Mouse (Mus musculus) hindbrain, embryonic 13.5 days (tissue): ENCODE results near the gene Slc7a4. TPM values are rescaled to one million over a fixed set of nuclear protein-coding genes. Genes with fewer than 3 reads are reported as not detected.

ENCODE experiments used
- ATAC-seq: fragments of 200-750 bp; cut with Nextera tagmentation; 2 replicates; pipeline ENCODE4 v1.8.0; 2017; ENCODE audit warnings: moderate TSS enrichment; ENCODE audit not compliant: low FRiP score
- H3K27ac ChIP-seq: fragments of 300-500 bp; sonication (generic); 2 replicates; pipeline ENCODE4 v1.5.1; 2015; ENCODE audit warnings: inconsistent platforms, mild to moderate bottlenecking, moderate library complexity
- H3K27me3 ChIP-seq: fragments of 300-500 bp; sonication (generic); 2 replicates; pipeline ENCODE4 v1.6.1; 2015; ENCODE audit warnings: mild to moderate bottlenecking, inconsistent platforms
- H3K36me3 ChIP-seq: fragments of 300-500 bp; sonication (generic); 2 replicates; pipeline ENCODE4 v1.6.1; 2015; ENCODE audit warnings: mild to moderate bottlenecking, inconsistent platforms
- H3K4me1 ChIP-seq: fragments of 300-500 bp; sonication (generic); replicated peaks from 2 replicates; pipeline ENCODE4 v1.6.1; 2015; ENCODE audit warnings: inconsistent platforms
- H3K4me2 ChIP-seq: fragments of 300-500 bp; sonication (generic); 2 replicates; pipeline ENCODE4 v1.6.1; 2015; ENCODE audit warnings: inconsistent platforms, mild to moderate bottlenecking, moderate library complexity
- H3K4me3 ChIP-seq: fragments of 300-500 bp; sonication (generic); 2 replicates; pipeline ENCODE4 v1.5.1; 2015; ENCODE audit warnings: mild to moderate bottlenecking, inconsistent platforms
- H3K9ac ChIP-seq: fragments of 300-500 bp; sonication (generic); 2 replicates; pipeline ENCODE4 v1.6.1; 2015; ENCODE audit warnings: mild to moderate bottlenecking, inconsistent platforms
- H3K9me3 ChIP-seq: fragments of 300-500 bp; sonication (generic); 2 replicates; pipeline ENCODE4 v1.6.1; 2016; ENCODE audit warnings: inconsistent platforms
- WGBS: fragments of 180-500 bp; shearing (Covaris S2); methylation state at CpG from one replicate; pipeline ENCODE4 v1.1.7; 2015; 5-methylcytosine and 5-hydroxymethylcytosine counted together
- polyA plus RNA-seq: library from polyadenylated mRNA; unstranded; fragments of >200 nt; fragmentation: Nextera tagmentation; extraction: Ambion mirVana; gene quantifications from 2 replicates; pipeline ENCODE4 v1.2.1, GENCODE M21; 2015

Gene Slc7a4
- polyA plus RNA-seq, 1 experiment from 2014 or later = 21.0 TPM

DNA sequence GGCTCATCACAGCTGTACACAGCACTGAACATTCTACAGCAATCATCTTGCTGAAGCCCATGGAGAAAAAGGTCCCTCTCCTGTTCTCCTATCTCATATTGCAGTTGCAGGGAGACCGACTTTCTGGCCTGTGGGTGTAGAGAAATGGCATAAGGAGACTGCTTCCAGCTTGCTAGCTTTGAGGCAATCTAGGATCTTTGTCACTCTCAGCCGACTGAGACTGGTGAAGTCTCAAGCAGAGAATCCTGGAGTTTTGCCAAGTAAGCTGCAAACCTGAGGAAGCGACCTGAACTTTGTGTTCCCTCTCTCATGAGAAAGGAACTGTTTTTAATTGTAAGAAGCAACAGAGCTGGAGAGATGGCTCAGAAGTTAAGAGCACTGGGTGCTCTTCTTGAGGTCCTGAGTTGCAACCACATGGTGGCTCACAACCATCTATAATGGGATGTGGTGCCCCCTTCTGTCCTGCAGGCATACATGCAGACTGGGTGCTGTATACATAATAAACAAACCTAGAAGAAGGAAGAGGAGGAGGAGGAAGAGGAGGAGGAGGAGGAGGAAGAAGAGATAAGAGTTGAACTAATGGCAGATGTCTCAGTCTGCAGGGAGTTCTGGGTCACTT is 18.0 kb upstream of the Slc7a4 start:
- Histone ChIP-seq H3K36me3 (no peaks in the 10 kb centered on the region), H3K27ac (no peak overlapping the region), H3K9ac (no peak overlapping the region), H3K4me1 (no peaks in the 10 kb centered on the region), H3K27me3 (no peaks in the 10 kb centered on the region), H3K9me3 (no peaks in the 10 kb centered on the region), H3K4me3 (no peak overlapping the region), H3K4me2 (no peak overlapping the region)
- WGBS = 68% methylated on average over 3 of the region's 3 CpGs
- ATAC-seq = no peak

DNA sequence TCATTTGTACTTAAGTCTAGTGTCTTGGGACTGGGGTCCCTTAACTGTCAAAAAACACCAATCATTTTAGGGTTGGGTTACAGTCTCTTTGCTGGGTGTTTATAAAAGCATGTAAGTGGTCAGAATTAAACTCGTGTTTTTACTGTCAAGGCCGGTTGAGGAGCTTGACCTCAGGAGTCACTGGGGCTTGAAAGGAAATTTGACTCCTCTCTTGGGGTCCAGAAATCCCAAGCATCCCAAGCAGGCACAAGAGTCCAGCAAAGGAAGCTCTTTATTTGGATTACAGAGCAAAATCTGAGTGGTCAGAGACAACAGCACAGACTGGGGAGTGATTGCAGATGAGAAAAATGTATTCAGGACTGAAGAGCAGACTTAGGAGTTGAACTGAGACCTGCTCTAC is 7.7 kb upstream of the Slc7a4 start:
- no peak for ATAC-seq
- 55% methylated on average over 2 of the region's 2 CpGs for WGBS
- no peaks in the 10 kb centered on the region for H3K4me1 ChIP-seq

DNA sequence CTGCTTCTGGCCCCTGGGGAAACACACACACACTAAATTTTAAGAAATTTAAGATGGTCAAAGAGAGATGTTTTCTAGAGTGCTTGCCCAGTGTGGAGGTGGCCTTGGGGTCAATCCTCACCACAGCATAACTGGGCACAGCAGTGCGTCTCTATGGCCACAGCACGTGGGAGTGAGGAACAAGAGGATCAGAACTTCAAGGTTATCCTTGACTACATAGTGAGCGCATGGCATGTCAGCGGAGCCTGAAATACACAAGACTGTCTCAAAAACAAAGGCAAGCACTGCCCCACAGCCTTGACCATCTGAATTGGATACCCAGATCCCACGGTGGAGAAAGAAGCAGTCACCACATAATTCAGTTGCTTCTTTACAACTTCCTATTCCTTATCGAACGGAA is 1.5 kb upstream of the Slc7a4 start:
- no peaks in the 10 kb centered on the region for H3K4me1 ChIP-seq
- 0 out of 2 replicates have a peak, but pooled peaks cover 5% of the 10 kb centered on the region for H3K9me3 ChIP-seq
- no peak for ATAC-seq
- H3K9ac ChIP-seq = no peak overlapping the region
- H3K27ac ChIP-seq = no peak overlapping the region
- H3K4me3 ChIP-seq = no peak overlapping the region
- H3K4me2 ChIP-seq = no peak overlapping the region
- no peaks in the 10 kb centered on the region for H3K36me3 ChIP-seq
- H3K27me3 ChIP-seq = no peaks in the 10 kb centered on the region
- 85% methylated on average over 7 of the region's 7 CpGs for WGBS

More for the DNA sequence above, 7.7 kb upstream of the Slc7a4 start:
- Histone ChIP-seq H3K36me3 (no peaks in the 10 kb centered on the region), H3K27ac (no peak overlapping the region), H3K4me3 (no peak overlapping the region), H3K9ac (no peak overlapping the region), H3K27me3 (no peaks in the 10 kb centered on the region), H3K9me3 (0 out of 2 replicates have a peak, but pooled peaks cover 5% of the 10 kb centered on the region), H3K4me2 (no peak overlapping the region)

DNA sequence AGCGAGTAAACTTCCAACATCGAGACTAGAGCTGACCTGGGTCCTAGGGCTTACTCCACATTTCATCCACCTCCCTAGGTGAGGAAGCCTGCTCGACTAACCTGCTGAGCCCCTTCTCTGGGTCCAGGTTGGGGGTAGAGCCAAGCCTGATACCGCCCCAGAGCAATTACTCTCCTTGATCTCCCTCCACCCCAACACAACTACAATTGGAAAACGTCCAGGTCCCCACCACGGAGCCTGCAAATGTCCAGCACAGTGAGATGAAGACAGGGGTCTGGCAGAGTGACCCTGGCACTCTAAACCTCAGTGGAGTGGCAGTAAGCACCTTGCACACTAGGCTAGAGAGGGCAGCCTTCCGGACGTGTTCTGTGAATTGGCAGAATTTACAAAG is 6.2 kb downstream of the Slc7a4 start:
- Histone ChIP-seq H3K9me3 (no peaks in the 10 kb centered on the region), H3K36me3 (no peaks in the 10 kb centered on the region), H3K4me3 (peak overlapping the region; percentile 53), H3K9ac (peak overlapping the region; percentile 74), H3K4me1 (peaks cover 20% of the 10 kb centered on the region), H3K27me3 (peaks cover 54% of the 10 kb centered on the region), H3K4me2 (peak overlapping the region; percentile 75), H3K27ac (peak overlapping the region; percentile 72; the same call in 1 of the 2 replicates)
- WGBS = 17% methylated on average over 8 of the region's 8 CpGs
- ATAC-seq = no peak

DNA sequence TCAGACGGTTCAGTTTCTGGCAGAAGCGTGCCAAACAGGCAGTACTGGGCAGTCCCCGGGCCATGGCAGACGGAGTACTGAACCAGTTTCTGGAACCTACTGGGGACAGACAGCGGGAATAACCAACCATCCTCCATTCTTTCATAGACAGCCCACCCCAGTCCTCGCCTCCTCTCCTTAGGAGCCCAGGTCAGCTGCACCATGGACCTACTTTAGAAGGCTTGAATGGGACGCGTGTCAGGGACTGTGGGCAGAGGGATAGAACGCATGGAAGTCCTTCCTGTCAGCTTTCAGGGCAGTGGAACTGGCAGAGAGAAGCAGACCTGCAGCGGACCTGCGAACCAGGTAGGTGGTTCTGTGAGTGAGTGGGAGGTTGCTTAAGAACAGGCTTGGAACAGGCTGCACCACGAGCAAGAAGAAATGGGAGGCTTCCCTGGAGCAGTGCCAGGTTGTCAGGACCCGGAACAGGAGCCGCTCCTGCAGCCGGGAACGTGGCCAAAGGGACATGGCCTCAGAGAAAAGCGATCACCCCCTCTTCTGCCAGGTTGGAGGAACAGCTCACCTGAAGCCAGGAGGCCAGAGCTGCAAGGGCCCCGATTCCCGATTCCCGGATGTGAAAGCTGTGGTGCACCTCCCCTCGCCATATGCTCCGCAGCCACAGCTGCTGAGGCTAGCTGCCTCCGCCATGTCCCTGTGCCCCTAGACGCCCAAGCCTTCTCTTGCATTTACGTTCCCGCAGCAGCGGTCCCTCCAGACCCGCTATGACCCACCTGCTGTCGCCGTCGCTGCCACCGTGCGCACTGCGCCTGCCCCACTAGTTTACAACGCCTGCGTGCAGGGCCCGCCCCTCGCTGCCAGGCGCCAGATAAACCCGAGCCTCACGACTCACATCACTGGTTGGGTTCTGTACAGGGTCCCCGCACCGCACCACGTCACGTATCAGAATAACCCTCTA is 6.9 kb downstream of the Slc7a4 start:
- 16% methylated on average over 43 of the region's 45 CpGs for WGBS
- H3K36me3 ChIP-seq = no peaks in the 10 kb centered on the region
- H3K4me1 ChIP-seq = peaks cover 20% of the 10 kb centered on the region
- ATAC-seq = peak; percentile 83
- peak overlapping the region; percentile 53 for H3K4me3 ChIP-seq
- H3K27ac ChIP-seq = peak overlapping the region; percentile 72
- H3K4me2 ChIP-seq = peak overlapping the region; percentile 75
- peaks cover 54% of the 10 kb centered on the region for H3K27me3 ChIP-seq
- H3K9ac ChIP-seq = peak overlapping the region; percentile 74
- H3K9me3 ChIP-seq = no peaks in the 10 kb centered on the region

DNA sequence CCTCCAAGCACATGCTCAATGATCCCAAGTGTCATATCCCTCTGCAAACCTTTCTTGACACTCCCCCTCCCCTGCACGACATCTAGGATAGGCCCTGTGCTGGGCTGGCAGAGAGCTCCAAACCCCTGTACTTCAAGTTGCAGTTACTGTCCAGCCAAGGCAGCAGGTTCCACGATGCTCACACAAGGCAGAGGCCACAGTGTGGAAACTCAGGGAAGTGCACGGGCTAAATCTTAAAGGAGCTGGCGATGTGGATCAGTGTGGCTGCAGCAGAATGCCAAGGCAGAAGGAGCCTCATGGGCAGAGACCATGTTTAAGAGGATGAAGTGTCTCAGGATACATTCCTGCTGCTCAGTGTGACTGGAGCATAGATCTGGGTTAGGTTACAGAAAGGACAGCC is 16.8 kb downstream of the Slc7a4 start:
- Histone ChIP-seq H3K9ac (no peak overlapping the region), H3K36me3 (no peaks in the 10 kb centered on the region)
- 38% methylated on average over 4 of the region's 4 CpGs for WGBS

DNA sequence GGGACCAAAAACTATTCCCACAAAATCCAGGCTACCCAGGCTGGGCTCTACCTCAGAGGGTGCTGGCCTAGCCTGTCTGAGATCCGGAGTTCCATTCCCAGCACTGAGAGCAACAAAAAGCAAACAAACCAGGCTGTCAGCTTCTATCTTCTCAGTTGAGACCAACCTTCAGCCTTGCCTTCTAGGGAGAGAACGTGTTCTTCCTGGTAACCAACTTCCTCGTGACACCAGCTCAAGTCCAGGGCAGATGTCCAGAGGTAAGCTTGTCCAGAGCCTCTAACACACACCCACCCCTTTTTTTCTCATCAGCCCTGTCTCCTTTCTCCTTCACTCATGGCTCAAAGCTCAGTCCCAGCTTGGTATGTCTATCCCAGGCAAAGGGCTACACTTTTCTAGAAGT is 18.2 kb downstream of the Slc7a4 start:
- no peaks in the 10 kb centered on the region for H3K9me3 ChIP-seq
- no peak overlapping the region for H3K27ac ChIP-seq
- no peaks in the 10 kb centered on the region for H3K36me3 ChIP-seq
- no peak overlapping the region for H3K4me2 ChIP-seq
- ATAC-seq = no peak
- H3K4me1 ChIP-seq = peaks cover 18% of the 10 kb centered on the region
- WGBS = 69% methylated on average over 3 of the region's 3 CpGs
- no peak overlapping the region for H3K4me3 ChIP-seq
- no peak overlapping the region for H3K9ac ChIP-seq
- peaks cover 28% of the 10 kb centered on the region for H3K27me3 ChIP-seq

More for the DNA sequence above, 16.8 kb downstream of the Slc7a4 start:
- H3K4me1 ChIP-seq = peaks cover 13% of the 10 kb centered on the region
- peaks cover 22% of the 10 kb centered on the region for H3K27me3 ChIP-seq
- H3K4me3 ChIP-seq = no peak overlapping the region
- no peak overlapping the region for H3K27ac ChIP-seq
- H3K4me2 ChIP-seq = no peak overlapping the region
- ATAC-seq = no peak
- H3K9me3 ChIP-seq = no peaks in the 10 kb centered on the region

DNA sequence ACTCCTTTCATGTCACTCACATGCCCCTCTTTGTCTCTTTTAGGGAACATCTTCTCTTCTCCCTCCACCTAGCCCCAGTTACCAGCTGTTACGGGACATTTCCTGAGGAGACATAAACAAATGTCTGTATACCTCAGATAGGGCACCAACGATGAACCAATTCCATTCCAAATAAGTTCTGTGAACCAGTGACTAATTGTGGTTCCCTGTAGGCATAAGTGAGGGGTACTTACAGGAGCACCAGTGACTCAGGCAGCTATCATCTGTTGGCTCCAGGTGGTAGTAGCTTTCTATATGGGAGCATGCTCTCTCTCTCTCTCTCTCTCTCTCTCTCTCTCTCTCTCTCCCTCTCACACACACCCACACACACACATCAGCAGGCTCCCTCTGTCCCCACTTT is 18.8 kb downstream of the Slc7a4 start:
- no peak for ATAC-seq
- Histone ChIP-seq H3K4me2 (no peak overlapping the region), H3K9me3 (no peaks in the 10 kb centered on the region), H3K9ac (no peak overlapping the region), H3K27ac (no peak overlapping the region), H3K4me3 (no peak overlapping the region), H3K27me3 (peaks cover 29% of the 10 kb centered on the region), H3K36me3 (no peaks in the 10 kb centered on the region), H3K4me1 (peaks cover 20% of the 10 kb centered on the region)
- 79% methylated on average over 2 of the region's 2 CpGs for WGBS

DNA sequence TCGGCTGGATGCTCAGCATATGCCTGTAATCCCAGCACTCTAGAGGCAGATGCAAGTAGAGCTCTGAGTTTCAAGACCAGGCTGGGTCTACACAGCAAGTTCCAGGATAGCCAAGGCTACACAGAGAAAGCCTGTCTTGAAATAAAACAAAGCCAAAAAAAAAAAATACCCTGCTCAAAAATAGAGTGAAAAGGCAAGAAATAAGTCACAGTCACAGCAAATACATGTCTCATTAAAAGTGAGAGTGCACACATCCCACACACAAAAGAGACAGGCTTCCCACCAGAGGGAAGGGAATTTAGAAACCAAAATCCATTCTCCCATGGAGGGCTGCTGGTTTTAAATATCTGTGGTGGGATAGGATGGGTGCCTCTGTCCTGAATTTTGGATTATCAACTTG is 19.4 kb downstream of the Slc7a4 start:
- no peak for ATAC-seq
- H3K9me3 ChIP-seq = no peaks in the 10 kb centered on the region
- peaks cover 26% of the 10 kb centered on the region for H3K4me1 ChIP-seq
- H3K36me3 ChIP-seq = no peaks in the 10 kb centered on the region
- WGBS = 40% methylated on average over 1 of the region's 1 CpGs
- H3K4me3 ChIP-seq = no peak overlapping the region
- H3K9ac ChIP-seq = no peak overlapping the region
- H3K4me2 ChIP-seq = no peak overlapping the region
- H3K27ac ChIP-seq = no peak overlapping the region
- H3K27me3 ChIP-seq = peaks cover 29% of the 10 kb centered on the region

DNA sequence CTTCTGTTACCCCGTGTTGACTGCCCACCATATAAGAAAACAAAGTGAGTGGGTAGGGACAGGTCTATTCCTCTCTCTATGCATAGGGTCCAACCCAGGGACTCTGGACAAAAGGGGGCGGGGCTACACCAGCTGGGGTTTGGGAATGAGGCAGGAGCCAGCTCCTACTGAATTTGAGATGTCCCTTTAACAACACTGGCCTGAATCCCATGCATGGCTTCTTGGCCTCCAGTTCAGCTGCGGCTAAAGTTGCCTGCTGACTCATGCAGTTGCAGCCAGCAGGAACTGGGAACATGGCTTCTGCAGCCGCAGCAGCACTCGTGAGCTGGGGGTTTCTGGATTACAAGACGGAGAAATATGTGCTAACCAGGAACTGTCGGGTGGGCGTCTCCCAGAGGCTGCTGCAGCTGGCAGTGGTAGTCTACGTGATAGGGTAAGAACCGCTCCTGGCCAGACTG is 21.2 kb downstream of the Slc7a4 start, which contains the start of gene P2rx6:
Gene P2rx6, plus strand, starts transcription at position 135 of the 458 bp plus-strand sequence.
- peak within 1 kb of the TSS; percentile 47; the same call in 1 of the 2 replicates for H3K9ac ChIP-seq
- peak within 1 kb of the TSS; percentile 39 for H3K4me2 ChIP-seq
- no peaks in the 10 kb centered on the region for H3K9me3 ChIP-seq
- H3K36me3 ChIP-seq = no peaks in the 10 kb centered on the region
- ATAC-seq = peak; percentile 60
- peak within 1 kb of the TSS; percentile 20 for H3K4me3 ChIP-seq
- peak within 1 kb of the TSS; percentile 45 for H3K27ac ChIP-seq
- 3% methylated on average over 10 of the region's 10 CpGs for WGBS
- H3K27me3 ChIP-seq = peaks cover 30% of the 10 kb centered on the region
- peaks cover 33% of the 10 kb centered on the region for H3K4me1 ChIP-seq

DNA sequence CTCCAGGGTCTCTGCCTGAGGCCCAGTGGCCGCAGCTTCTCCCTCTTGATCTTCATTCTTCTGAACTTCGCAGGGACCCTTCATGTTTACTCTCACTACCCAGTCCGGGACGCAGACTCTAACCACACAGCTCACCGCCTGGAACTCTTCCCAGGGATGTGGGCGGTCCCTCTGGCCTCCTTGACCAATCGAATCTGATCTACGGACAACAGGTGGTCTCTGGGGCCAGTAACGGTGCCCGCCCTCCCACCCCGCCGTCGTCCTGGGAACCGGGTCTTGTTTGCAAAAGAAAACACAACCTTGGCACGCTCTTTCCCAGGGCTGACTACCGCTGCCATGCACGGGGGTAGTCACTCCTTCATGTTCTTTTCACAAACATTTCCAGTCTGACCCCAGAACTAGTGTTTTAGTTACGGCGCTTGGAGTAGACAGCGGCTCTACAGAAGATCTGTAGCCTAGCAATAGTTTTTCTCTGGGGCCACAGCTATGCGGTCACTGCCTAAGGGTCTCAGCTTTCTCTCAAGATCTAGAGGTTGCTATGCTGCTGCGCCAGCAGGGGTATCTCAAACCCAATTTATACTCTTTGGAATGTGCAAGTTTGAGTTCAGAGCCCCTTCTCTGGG is 21.8 kb downstream of the Slc7a4 start, which contains the start of gene Lrrc74b:
Gene Lrrc74b, minus strand, starts transcription at position 120 of the 623 bp plus-strand sequence.
- Histone ChIP-seq H3K27me3 (peaks cover 28% of the 10 kb centered on the region), H3K36me3 (no peaks in the 10 kb centered on the region), H3K4me1 (peaks cover 33% of the 10 kb centered on the region), H3K4me2 (peak within 1 kb of the TSS; percentile 39), H3K9me3 (no peaks in the 10 kb centered on the region), H3K27ac (peak within 1 kb of the TSS; percentile 45), H3K9ac (peak within 1 kb of the TSS; percentile 47; the same call in 1 of the 2 replicates), H3K4me3 (peak within 1 kb of the TSS; percentile 20)
- peak; percentile 71 for ATAC-seq
- 1% methylated on average over 22 of the region's 22 CpGs for WGBS
